Mouse (Mus musculus) ovary, adult 10 weeks (tissue): ENCODE measurements around the gene Ube2g2. TPM values are rescaled to one million over a fixed set of nuclear protein-coding genes. Genes with fewer than 3 reads are reported as not detected.

Experiments
- polyA plus RNA-seq: library from polyadenylated mRNA; stranded (reverse); fragments of 350-450 nt; fragmentation: Illumina TruSeq; extraction: RNeasy Lipid Tissue Mini Kit (QIAGEN cat#74804); gene quantifications from one replicate; pipeline ENCODE4 v1.2.3, GENCODE M21; 2014

The Ube2g2 gene
- 6.0 TPM for polyA plus RNA-seq

GRCm38 (mm10) chr10:77622055-77622988, at the start of gene Ube2g2:
Ube2g2 (plus strand) TSS chr10:77622275.

DNA sequence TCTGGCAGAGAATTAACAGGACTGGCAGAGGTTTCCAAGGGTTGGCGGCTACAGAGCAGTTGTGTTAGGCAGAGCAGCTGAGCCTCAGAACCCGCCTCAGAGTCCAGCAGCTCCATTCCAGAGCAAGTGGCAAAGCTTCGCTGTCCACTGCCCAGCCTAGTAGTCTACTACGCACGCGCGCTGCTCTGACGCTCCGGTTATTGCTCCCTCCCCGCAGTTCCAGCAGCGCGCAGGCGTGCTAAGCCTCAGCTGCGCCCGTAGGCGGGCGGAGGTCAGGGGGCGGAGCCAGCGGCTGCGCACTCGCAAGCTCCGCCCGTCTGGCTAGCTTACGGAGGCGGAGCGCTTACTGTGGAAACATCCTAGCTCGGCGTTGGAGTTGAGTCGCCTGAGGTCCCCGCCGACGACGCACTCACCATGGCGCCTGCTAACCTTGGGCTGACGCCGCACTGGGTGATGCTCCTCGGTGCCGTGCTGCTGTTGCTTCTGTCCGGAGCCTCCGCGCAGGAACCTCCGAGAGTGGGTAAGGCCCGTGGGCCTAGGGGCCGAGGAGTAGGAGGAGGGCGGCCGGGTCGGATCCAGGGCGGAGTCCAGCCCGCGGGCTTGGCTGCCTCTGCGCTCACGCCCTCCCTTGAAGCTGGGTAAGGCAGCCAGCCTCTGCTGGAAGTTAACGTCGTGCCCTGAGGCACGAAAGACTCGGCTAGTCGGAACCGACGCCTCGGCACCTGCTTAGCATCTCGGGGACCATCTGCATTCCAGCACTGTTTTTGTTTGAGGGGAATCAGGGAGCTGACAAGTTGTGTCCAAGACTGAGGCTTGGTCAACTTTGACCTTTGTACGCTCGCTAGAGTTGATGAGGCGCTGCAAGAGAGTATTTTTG, 40.4 kb upstream of the Ube2g2 start, which contains the start of gene Pttg1ip:
Gene Pttg1ip, plus strand, starts transcription at position 313 of the 877 bp plus-strand sequence.

GRCm38 (mm10) chr10:77605908-77606826, 15.9 kb upstream of the Ube2g2 start, which contains the start of the genes Sumo3 and Gm49325:
Sumo3 (plus strand) TSS chr10:77606097.
Gm49325 (plus strand) TSS chr10:77606197.

DNA sequence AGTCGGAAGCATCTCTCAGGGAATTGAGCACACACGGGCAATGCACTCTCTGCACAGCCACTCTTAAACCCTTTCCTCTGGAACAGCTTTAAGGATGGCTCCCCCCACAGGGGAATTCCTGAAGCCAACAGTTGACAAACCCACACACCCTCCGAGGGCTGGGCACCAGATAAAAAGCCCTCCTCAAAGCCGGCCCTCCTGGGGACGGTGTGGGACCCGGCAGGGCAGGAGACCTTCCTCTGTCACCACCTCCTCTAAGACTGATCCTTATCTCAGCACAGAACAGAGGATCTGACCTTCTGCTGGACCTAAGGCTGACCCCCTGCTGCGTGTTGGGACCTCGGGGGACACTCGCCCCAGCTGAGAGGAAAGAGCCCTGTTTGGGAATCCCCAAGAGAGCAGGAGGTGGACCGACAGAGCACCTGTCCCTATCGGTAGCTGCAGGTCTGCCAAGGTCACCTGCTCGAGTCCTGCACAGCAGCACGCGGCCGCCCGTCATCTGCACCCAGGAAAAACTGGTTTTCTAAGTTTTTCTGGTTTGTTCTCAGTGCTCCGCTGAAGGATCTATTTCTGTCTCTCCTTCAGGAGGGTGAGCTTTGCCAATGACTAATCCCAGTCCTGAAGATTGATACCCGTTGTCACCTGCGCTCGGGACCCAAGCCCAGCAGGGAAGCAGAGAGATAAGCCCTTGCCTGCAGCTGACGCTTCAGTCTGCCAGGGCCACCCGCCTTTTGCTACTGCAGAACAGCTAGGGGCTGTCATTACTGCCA, 64.0 kb downstream of the Ube2g2 start, which contains the start of gene Tspear:
Gene Tspear, plus strand, starts transcription at position 675 of the 770 bp plus-strand sequence.

DNA sequence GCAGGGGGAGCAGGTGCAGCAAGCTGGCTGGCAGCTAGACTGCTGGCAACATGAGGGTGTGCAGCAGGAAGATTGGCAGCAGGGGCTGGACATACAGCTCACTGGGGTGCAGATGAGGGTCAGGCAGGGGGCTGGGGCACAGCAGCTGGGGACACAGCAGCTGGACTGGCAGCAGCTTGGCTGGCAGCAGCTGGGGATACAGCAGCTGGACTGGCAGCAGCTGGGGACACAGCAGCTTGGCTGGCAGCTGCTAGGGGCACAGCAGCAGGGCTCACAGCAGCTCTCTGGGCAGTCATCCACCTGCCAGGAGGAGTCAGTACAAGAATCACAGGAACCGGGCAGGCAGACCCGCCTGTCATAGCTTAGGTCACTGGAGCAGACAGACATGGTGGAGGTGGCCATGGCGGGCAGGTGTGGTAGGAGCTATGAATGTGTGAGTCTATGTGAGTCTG, 68.3 kb downstream of the Ube2g2 start, which contains the start of gene Gm19402:
Gene Gm19402, minus strand, starts transcription at position 402 of the 452 bp plus-strand sequence.

Other genes starting within 250 kb of the Ube2g2 start
- gene Adarb1, start 204.0 kb upstream of the Ube2g2 start, polyA plus RNA-seq, result 6.6 TPM
- 0.68 TPM for gene Fam207a, start 106.5 kb upstream of the Ube2g2 start, polyA plus RNA-seq
- gene Itgb2, start 92.0 kb upstream of the Ube2g2 start, polyA plus RNA-seq, result 3.1 TPM
- 132 TPM for gene Pttg1ip, start 40.6 kb upstream of the Ube2g2 start, polyA plus RNA-seq
- 91.3 TPM for gene Sumo3, start 16.2 kb upstream of the Ube2g2 start, polyA plus RNA-seq
- 1.9 TPM for gene Gm49325, start 16.1 kb upstream of the Ube2g2 start, polyA plus RNA-seq
- gene Tspear, start 64.3 kb downstream of the Ube2g2 start, polyA plus RNA-seq, result not detected
- gene Gm19402, start 68.5 kb downstream of the Ube2g2 start, polyA plus RNA-seq, result not detected
- not detected for gene Gm9508, start 75.0 kb downstream of the Ube2g2 start, polyA plus RNA-seq
- gene Gm10272, start 84.4 kb downstream of the Ube2g2 start, polyA plus RNA-seq, result not detected
- gene Gm10024, start 89.2 kb downstream of the Ube2g2 start, polyA plus RNA-seq, result not detected
- not detected for gene Gm10142, start 93.5 kb downstream of the Ube2g2 start, polyA plus RNA-seq
- not detected for gene Krtap12-1, start 98.3 kb downstream of the Ube2g2 start, polyA plus RNA-seq
- gene Gm10100, start 104.2 kb downstream of the Ube2g2 start, polyA plus RNA-seq, result not detected
- gene Gm18596, start 120.4 kb downstream of the Ube2g2 start, polyA plus RNA-seq, result not detected
- gene Gm9736, start 129.1 kb downstream of the Ube2g2 start, polyA plus RNA-seq, result not detected
- gene Gm3233, start 137.4 kb downstream of the Ube2g2 start, polyA plus RNA-seq, result not detected
- gene Gm3238, start 149.1 kb downstream of the Ube2g2 start, polyA plus RNA-seq, result not detected
- gene Gm7138, start 154.7 kb downstream of the Ube2g2 start, polyA plus RNA-seq, result not detected
- gene Gm3250, start 160.3 kb downstream of the Ube2g2 start, polyA plus RNA-seq, result not detected
- gene Gm7137, start 165.9 kb downstream of the Ube2g2 start, polyA plus RNA-seq, result not detected
- not detected for gene Gm9639, start 172.8 kb downstream of the Ube2g2 start, polyA plus RNA-seq
- not detected for gene Gm19668, start 176.9 kb downstream of the Ube2g2 start, polyA plus RNA-seq
- gene Gm9507, start 189.6 kb downstream of the Ube2g2 start, polyA plus RNA-seq, result not detected
- gene Gm2696, start 192.4 kb downstream of the Ube2g2 start, polyA plus RNA-seq, result not detected
- not detected for gene Krtap10-4, start 204.8 kb downstream of the Ube2g2 start, polyA plus RNA-seq
- gene Krtap10-10, start 213.7 kb downstream of the Ube2g2 start, polyA plus RNA-seq, result not detected
- gene Gm36176, start 224.5 kb downstream of the Ube2g2 start, polyA plus RNA-seq, result not detected
- gene Gm10318, start 230.6 kb downstream of the Ube2g2 start, polyA plus RNA-seq, result not detected
- gene Gm3285, start 239.7 kb downstream of the Ube2g2 start, polyA plus RNA-seq, result not detected